Mouse (Mus musculus) liver, embryonic 12.5 days (tissue): ENCODE results near the gene Bex6. TPM values are rescaled to one million over a fixed set of nuclear protein-coding genes. Genes with fewer than 3 reads are reported as not detected.

ENCODE experiments used
- ATAC-seq: fragments of 200-750 bp; cut with Nextera tagmentation; 2 replicates; pipeline ENCODE4 v1.8.0; 2017; ENCODE audit warnings: moderate number of reproducible peaks, mild to moderate bottlenecking, moderate library complexity
- H3K27ac ChIP-seq: fragments of 300-500 bp; sonication (generic); 2 replicates; pipeline ENCODE4 v1.5.1; 2016; ENCODE audit warnings: mild to moderate bottlenecking
- H3K27me3 ChIP-seq: fragments of 300-500 bp; sonication (generic); replicated peaks from 2 replicates; pipeline ENCODE4 v1.6.1; 2016; ENCODE audit warnings: mild to moderate bottlenecking, moderate library complexity
- H3K36me3 ChIP-seq: fragments of 300-500 bp; sonication (generic); 2 replicates; pipeline ENCODE4 v1.6.1; 2016; ENCODE audit warnings: mild to moderate bottlenecking, moderate library complexity
- H3K4me1 ChIP-seq: fragments of 300-500 bp; sonication (generic); 2 replicates; pipeline ENCODE4 v1.6.1; 2016
- H3K4me2 ChIP-seq: fragments of 300-500 bp; sonication (generic); 2 replicates; pipeline ENCODE4 v1.6.1; 2016; ENCODE audit warnings: mild to moderate bottlenecking, moderate library complexity
- H3K4me3 ChIP-seq: fragments of 300-500 bp; sonication (generic); 2 replicates; pipeline ENCODE4 v1.5.1; 2016; ENCODE audit warnings: mild to moderate bottlenecking, moderate library complexity
- H3K9ac ChIP-seq: fragments of 300-500 bp; sonication (generic); 2 replicates; pipeline ENCODE4 v1.6.1; 2016; ENCODE audit warnings: mild to moderate bottlenecking, moderate library complexity
- H3K9me3 ChIP-seq: fragments of 300-500 bp; sonication (generic); replicated peaks from 2 replicates; pipeline ENCODE4 v1.6.1; 2016; ENCODE audit warnings: mild to moderate bottlenecking, moderate library complexity
- whole genome bisulfite sequencing: fragments of 180-500 bp; shearing (Covaris S2); methylation state at CpG from one replicate; pipeline ENCODE4 v1.1.7; 2016; ENCODE audit not compliant: insufficient replicate concordance; 5-methylcytosine and 5-hydroxymethylcytosine counted together
- polyA plus RNA-seq: library from polyadenylated mRNA; unstranded; fragments of >200 nt; fragmentation: Nextera tagmentation; extraction: Ambion mirVana; gene quantifications from 2 replicates; pipeline ENCODE4 v1.2.1, GENCODE M21; 2016

Gene Bex6
- polyA plus RNA-seq, 1 experiment from 2014 or later, result 1.5 TPM

GRCm38 (mm10) chr16:32176896-32177686 lies 2.5 kb upstream of the Bex6 start:
- H3K4me1 ChIP-seq, result peaks cover 25% of the 10 kb centered on the region
- 14% methylated on average over 18 of the region's 18 CpGs for WGBS
- peak overlapping the region; percentile 73 for H3K4me2 ChIP-seq
- H3K9me3 ChIP-seq, result no peaks in the 10 kb centered on the region
- H3K27me3 ChIP-seq, result no peaks in the 10 kb centered on the region
- H3K4me3 ChIP-seq, result peak overlapping the region; percentile 50
- peak overlapping the region; percentile 36 for H3K9ac ChIP-seq
- no peaks in the 10 kb centered on the region for H3K36me3 ChIP-seq
- H3K27ac ChIP-seq, result peak overlapping the region; percentile 83
- peak; percentile 69 for ATAC-seq

DNA sequence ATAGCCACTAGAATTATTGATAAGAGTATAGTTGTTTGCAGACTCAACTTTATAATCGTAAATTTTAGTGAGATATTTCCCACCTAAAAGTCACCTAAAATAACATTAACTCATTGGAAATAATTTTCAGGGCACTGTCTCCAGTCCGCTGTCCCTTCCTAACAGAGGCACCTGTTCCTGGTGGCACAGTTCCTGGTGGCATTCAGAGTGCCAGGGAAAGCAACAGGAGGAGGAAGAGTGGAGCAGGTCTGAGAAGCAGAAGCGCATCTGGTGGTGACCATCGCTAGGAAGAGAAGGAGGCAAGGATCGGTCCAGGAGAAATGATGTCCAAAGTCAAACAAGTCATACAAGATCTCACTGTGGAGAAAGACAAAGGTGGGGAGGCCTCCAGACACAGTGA lies 6.4 kb downstream of the Bex6 start:
- Histone ChIP-seq H3K4me1 (peaks cover 8% of the 10 kb centered on the region), H3K9me3 (no peaks in the 10 kb centered on the region), H3K27me3 (no peaks in the 10 kb centered on the region), H3K4me2 (no peak overlapping the region), H3K9ac (no peak overlapping the region), H3K27ac (no peak overlapping the region), H3K36me3 (no peaks in the 10 kb centered on the region), H3K4me3 (no peak overlapping the region)
- WGBS, result 83% methylated on average over 5 of the region's 5 CpGs
- no peak for ATAC-seq

DNA sequence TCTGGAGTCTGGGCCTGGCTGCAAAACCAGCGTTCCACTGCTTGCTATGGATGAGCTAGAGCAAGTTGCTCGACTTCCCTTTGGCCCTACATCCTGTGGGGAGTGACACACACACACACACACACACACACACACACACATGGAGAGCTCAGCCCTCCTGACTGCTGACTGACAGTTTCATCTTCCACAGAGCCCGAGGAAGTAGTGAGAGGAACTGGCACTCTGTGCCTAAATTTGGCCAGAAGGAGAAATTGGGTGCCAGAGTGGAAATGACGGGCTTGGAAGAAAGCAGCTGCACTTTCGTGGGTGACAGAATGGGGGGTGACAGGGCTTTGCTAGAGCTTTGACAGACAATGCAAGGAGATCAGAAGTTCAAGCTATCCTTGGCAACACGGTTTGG lies 9.5 kb downstream of the Bex6 start:
- no peaks in the 10 kb centered on the region for H3K27me3 ChIP-seq
- no peak overlapping the region for H3K4me3 ChIP-seq
- H3K27ac ChIP-seq, result 0 out of 2 replicates have a peak overlapping the region, but pooled peaks have one; percentile 49
- peaks cover 8% of the 10 kb centered on the region for H3K4me1 ChIP-seq
- 25% methylated on average over 6 of the region's 6 CpGs for WGBS
- no peak overlapping the region for H3K9ac ChIP-seq
- ATAC-seq, result no peak
- H3K36me3 ChIP-seq, result no peaks in the 10 kb centered on the region
- no peaks in the 10 kb centered on the region for H3K9me3 ChIP-seq
- H3K4me2 ChIP-seq, result peak overlapping the region; percentile 12

DNA sequence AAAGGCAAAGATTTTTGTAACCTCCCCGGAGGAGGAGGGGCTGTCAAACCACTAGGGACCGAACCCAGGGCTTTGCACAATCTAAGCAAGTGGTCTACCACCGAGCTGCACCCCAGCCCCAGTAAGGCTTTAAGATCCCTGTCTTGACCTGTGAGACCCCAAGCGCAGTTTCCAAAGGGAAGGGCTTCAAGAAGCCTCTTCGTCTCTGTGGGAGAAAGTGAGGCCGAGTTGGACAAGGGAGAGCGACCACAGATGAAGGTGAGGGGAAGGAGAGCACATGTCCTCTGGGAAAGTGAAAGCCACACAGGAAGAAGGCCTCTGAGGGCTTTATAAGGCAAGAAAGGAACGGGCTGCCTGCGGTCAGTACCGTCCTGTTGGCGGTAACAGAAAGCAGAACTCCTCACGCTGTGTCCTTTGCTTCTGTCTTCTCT lies 10.4 kb downstream of the Bex6 start:
- Histone ChIP-seq H3K4me3 (peak overlapping the region; percentile 26; the same call in 1 of the 2 replicates), H3K9ac (peak overlapping the region; percentile 49; the same call in 1 of the 2 replicates), H3K4me2 (peak overlapping the region; percentile 58), H3K4me1 (peaks cover 8% of the 10 kb centered on the region), H3K27me3 (no peaks in the 10 kb centered on the region), H3K36me3 (no peaks in the 10 kb centered on the region), H3K9me3 (0 out of 2 replicates have a peak, but pooled peaks cover under 1% of the 10 kb centered on the region), H3K27ac (peak overlapping the region; percentile 62; the same call in 1 of the 2 replicates)
- ATAC-seq, result no peak
- WGBS, result 10% methylated on average over 11 of the region's 12 CpGs

- no peaks in the 10 kb centered on the region for H3K36me3 ChIP-seq
- no peaks in the 10 kb centered on the region for H3K9me3 ChIP-seq
- H3K9ac ChIP-seq, result 0 out of 2 replicates have a peak overlapping the region, but pooled peaks have one; percentile 24
- H3K27me3 ChIP-seq, result no peaks in the 10 kb centered on the region
- no peaks in the 10 kb centered on the region for H3K4me1 ChIP-seq
- peak overlapping the region; percentile 21 for H3K4me2 ChIP-seq
- H3K4me3 ChIP-seq, result peak overlapping the region; percentile 27; the same call in 1 of the 2 replicates
- peak overlapping the region; percentile 32; the same call in 1 of the 2 replicates for H3K27ac ChIP-seq
- ATAC-seq, result no peak
- WGBS, result 70% methylated on average over 21 of the region's 21 CpGs
These were observed 20.8 kb downstream of the Bex6 start for GRCm38 (mm10) chr16:32200256-32201003.

DNA sequence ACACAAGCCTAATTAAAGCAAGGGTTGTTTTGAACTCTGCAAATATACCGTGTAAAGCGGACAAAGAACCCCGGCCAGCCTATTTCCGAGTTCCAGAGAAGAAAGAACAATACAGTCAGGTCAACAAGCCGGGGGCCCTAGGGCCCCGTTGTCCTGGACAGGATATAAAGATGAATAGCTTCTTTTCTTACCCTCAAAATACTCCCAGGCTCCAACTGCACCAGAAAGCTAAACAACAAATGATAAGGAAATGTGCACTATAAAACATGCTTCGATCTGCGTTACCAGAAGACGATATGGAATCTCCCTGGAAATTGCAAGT lies 21.3 kb downstream of the Bex6 start:
- Histone ChIP-seq H3K27me3 (no peaks in the 10 kb centered on the region), H3K4me2 (peak overlapping the region; percentile 21; the same call in 1 of the 2 replicates), H3K27ac (0 out of 2 replicates have a peak overlapping the region, but pooled peaks have one; percentile 32), H3K4me1 (no peaks in the 10 kb centered on the region), H3K36me3 (no peaks in the 10 kb centered on the region), H3K9me3 (no peaks in the 10 kb centered on the region), H3K9ac (no peak overlapping the region), H3K4me3 (peak overlapping the region; percentile 27; the same call in 1 of the 2 replicates)
- no peak for ATAC-seq
- WGBS, result 66% methylated on average over 9 of the region's 9 CpGs

- no peak overlapping the region for H3K9ac ChIP-seq
- no peaks in the 10 kb centered on the region for H3K9me3 ChIP-seq
- H3K4me1 ChIP-seq, result no peaks in the 10 kb centered on the region
- peak; percentile 59; the same call in 1 of the 2 replicates for ATAC-seq
- H3K27ac ChIP-seq, result no peak overlapping the region
- H3K4me3 ChIP-seq, result no peak overlapping the region
- 32% methylated on average over 6 of the region's 6 CpGs for WGBS
- H3K36me3 ChIP-seq, result no peaks in the 10 kb centered on the region
- no peaks in the 10 kb centered on the region for H3K27me3 ChIP-seq
- no peak overlapping the region for H3K4me2 ChIP-seq
These were observed 23.1 kb downstream of the Bex6 start for GRCm38 (mm10) chr16:32202681-32203080.

GRCm38 (mm10) chr16:32204902-32205301 lies 25.3 kb downstream of the Bex6 start:
- ATAC-seq, result no peak

DNA sequence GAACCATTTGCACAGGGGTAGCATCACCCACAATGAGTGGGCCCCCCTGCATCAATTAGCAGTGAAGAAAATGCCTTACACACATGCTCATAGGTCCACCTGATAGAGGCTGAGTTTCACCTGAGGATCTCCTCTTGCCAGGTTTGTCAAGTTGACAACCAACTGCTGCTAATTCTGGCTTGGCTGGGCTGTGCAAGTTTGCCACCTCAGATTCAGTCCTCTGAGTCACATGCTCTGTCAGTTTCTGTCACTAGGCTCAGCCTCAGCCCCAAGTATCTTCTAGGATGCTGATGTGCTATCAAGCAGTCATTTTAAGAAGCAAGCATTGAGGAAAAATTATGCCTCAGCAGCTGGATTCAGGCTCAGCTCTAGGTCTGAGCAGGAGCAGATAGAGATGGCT lies 34.5 kb downstream of the Bex6 start:
- H3K9me3 ChIP-seq, result peaks cover 13% of the 10 kb centered on the region
- H3K36me3 ChIP-seq, result no peaks in the 10 kb centered on the region
- H3K4me3 ChIP-seq, result no peak overlapping the region
- H3K4me1 ChIP-seq, result no peaks in the 10 kb centered on the region
- H3K27ac ChIP-seq, result no peak overlapping the region
- H3K4me2 ChIP-seq, result no peak overlapping the region
- no peaks in the 10 kb centered on the region for H3K27me3 ChIP-seq
- no peak for ATAC-seq
- no peak overlapping the region for H3K9ac ChIP-seq

More at GRCm38 (mm10) chr16:32204902-32205301, 25.3 kb downstream of the Bex6 start:
- Histone ChIP-seq H3K4me3 (no peak overlapping the region), H3K27ac (no peak overlapping the region), H3K36me3 (no peaks in the 10 kb centered on the region), H3K27me3 (no peaks in the 10 kb centered on the region), H3K4me1 (no peaks in the 10 kb centered on the region), H3K9me3 (peaks cover 12% of the 10 kb centered on the region), H3K9ac (no peak overlapping the region), H3K4me2 (no peak overlapping the region)
- WGBS, result 48% methylated on average over 3 of the region's 3 CpGs

- Histone ChIP-seq H3K4me3 (no peak overlapping the region), H3K4me1 (no peaks in the 10 kb centered on the region), H3K27ac (no peak overlapping the region), H3K9ac (no peak overlapping the region), H3K36me3 (no peaks in the 10 kb centered on the region), H3K9me3 (peaks cover 5% of the 10 kb centered on the region), H3K4me2 (no peak overlapping the region), H3K27me3 (no peaks in the 10 kb centered on the region)
- ATAC-seq, result no peak
- WGBS, result 58% methylated on average over 17 of the region's 17 CpGs
These were observed 35.4 kb downstream of the Bex6 start for GRCm38 (mm10) chr16:32214804-32215576.

DNA sequence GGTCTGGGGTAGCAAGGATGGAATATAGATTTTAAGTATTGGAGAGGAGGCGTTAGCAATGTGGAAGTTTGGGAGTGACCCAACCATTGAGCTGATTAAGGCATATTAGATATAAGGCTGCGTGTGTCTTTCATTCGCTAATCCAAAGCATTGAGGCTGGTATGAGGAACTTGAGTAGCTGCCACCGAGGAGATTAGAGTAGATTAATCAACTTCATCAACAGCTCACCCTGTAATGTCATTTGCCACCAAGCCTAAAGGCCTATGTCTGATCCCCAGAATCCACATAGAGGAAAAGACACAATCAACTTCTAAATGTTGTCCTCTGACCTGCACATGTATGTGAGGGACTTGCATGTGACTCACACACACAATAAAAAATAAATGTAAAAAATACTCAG lies 42.2 kb downstream of the Bex6 start:
- no peak for ATAC-seq

More for the DNA sequence above, 42.2 kb downstream of the Bex6 start:
- Histone ChIP-seq H3K4me2 (no peak overlapping the region), H3K9ac (no peak overlapping the region), H3K27me3 (no peaks in the 10 kb centered on the region), H3K9me3 (no peaks in the 10 kb centered on the region), H3K4me1 (no peaks in the 10 kb centered on the region), H3K27ac (no peak overlapping the region), H3K36me3 (no peaks in the 10 kb centered on the region), H3K4me3 (no peak overlapping the region)
- WGBS, result 62% methylated on average over 4 of the region's 4 CpGs
